ENCODE assay signal across 8 mouse cellular contexts in genomic region chr6:113392387-113393071, GRCm38 (mm10). TPM values are rescaled to one million over a fixed set of nuclear protein-coding genes. Genes with fewer than 3 reads are reported as not detected.
DNase-seq lines count a peak whose midpoint lies in the region; ATAC-seq and TF ChIP-seq lines count a peak whose summit lies in the region.

No protein-coding gene starts in this region.

- H3K9ac ChIP-seq in forebrain, embryonic 13.5 days, result peak overlapping the region; percentile 74
- peak overlapping the region; percentile 57 for H3K9ac ChIP-seq in lung, embryonic 14.5 days

- intact Hi-C loops in heart, postnatal 36 days (cut with DNase I), result no loop called here

- peak overlapping the region; percentile 85 for H3K4me2 ChIP-seq in forebrain, embryonic 13.5 days
- peak overlapping the region; percentile 88 for H3K4me2 ChIP-seq in lung, embryonic 14.5 days

- H3K4me1 ChIP-seq in forebrain, embryonic 13.5 days, result peaks cover 20% of the 10 kb centered on the region
- H3K4me1 ChIP-seq in lung, embryonic 14.5 days (ENCODE audit: insufficient read depth), result no peaks in the 10 kb centered on the region

- H3K36me3 ChIP-seq in forebrain, embryonic 13.5 days (ENCODE audit: poor library complexity, severe bottlenecking), result peaks cover 47% of the 10 kb centered on the region
- peaks cover 40% of the 10 kb centered on the region for H3K36me3 ChIP-seq in lung, embryonic 14.5 days (ENCODE audit: insufficient read depth)

- peak; percentile 92 for ATAC-seq in forebrain, embryonic 13.5 days
- ATAC-seq in lung, embryonic 14.5 days (ENCODE audit: insufficient read depth), result peak; percentile 90

- DNase-seq in urinary bladder, adult 18-20 months (ENCODE audit: low spot score in 2 of 2), result peak; percentile 13 to 31
- no peak for DNase-seq in urinary bladder, postnatal 10 days (ENCODE audit: low spot score)
- peak; percentile 39 to 53 for DNase-seq in heart, postnatal 36 days
- DNase-seq in layer of hippocampus, adult 8-10 months (ENCODE audit: low spot score in 2 of 2), result peak; percentile 41 to 51
- DNase-seq in lung, embryonic 14.5 days, result peak; percentile 73
- peak; percentile 53 for DNase-seq in ovary, adult 18-20 months (ENCODE audit: low spot score)
- no peak for DNase-seq in thymus, postnatal 14 days

- peak overlapping the region; percentile 48 for H3K4me3 ChIP-seq in forebrain, embryonic 13.5 days
- peak overlapping the region; percentile 47 for H3K4me3 ChIP-seq in lung, embryonic 14.5 days (ENCODE audit: low read depth, low read length)

- under 1% methylated on average over 45 of the region's 51 CpGs for WGBS in forebrain, embryonic 13.5 days
- 1% methylated on average over 51 of the region's 51 CpGs for WGBS in lung, embryonic 14.5 days

- peak overlapping the region; percentile 52 for H3K27ac ChIP-seq in forebrain, embryonic 13.5 days
- peak overlapping the region; percentile 4; the same call in 1 of the 2 replicates for H3K27ac ChIP-seq in lung, embryonic 14.5 days (ENCODE audit: low read depth)

- H3K9me3 ChIP-seq in forebrain, embryonic 13.5 days (replicated peaks), result 0 out of 2 replicates have a peak, but pooled peaks cover 4% of the 10 kb centered on the region
- no peaks in the 10 kb centered on the region for H3K9me3 ChIP-seq in lung, embryonic 14.5 days (ENCODE audit: low read depth, low read length)

- no peaks in the 10 kb centered on the region for H3K27me3 ChIP-seq in forebrain, embryonic 13.5 days
- H3K27me3 ChIP-seq in lung, embryonic 14.5 days (ENCODE audit: insufficient read depth, low read length), result no peaks in the 10 kb centered on the region

- TF ChIP-seq CTCF in lung, embryonic 14.5 days (IDR thresholded peaks at IDR 0.05; ENCODE audit: low read depth), result no peak

RNA-seq across cellular contexts. Expression of gene Ttll3, which starts 3.5 kb away (rescaled TPM):
- 6.7 and 7.6 TPM in 2 replicates for polyA plus RNA-seq in forebrain, embryonic 13.5 days (2015; fragmentation: Nextera tagmentation; extraction: Ambion mirVana)
- 1 to 10 TPM in 1 of 2 experiments, under 1 TPM in 1; 0.67 to 1.5 TPM for total RNA-seq in heart, postnatal 36 days (2021)
- 10 to 100 TPM; 17.2 to 21.6 (median 19.6) TPM for total RNA-seq in layer of hippocampus, adult 8-10 months (2022)
- polyA plus RNA-seq in lung, embryonic 14.5 days (2014; fragmentation: Nextera tagmentation; extraction: Ambion mirVana), result 2.2 and 2.5 TPM in 2 replicates

RNA-seq across cellular contexts. Expression of gene Arpc4, which starts 14.6 kb away (rescaled TPM):
- 368 and 377 TPM in 2 replicates for polyA plus RNA-seq in forebrain, embryonic 13.5 days (2015; fragmentation: Nextera tagmentation; extraction: Ambion mirVana)
- total RNA-seq in heart, postnatal 36 days (2021), result 10 to 100 TPM; 69.5 to 73.0 TPM
- total RNA-seq in layer of hippocampus, adult 8-10 months (2022), result 100 to 1,000 TPM; 282 to 324 (median 303) TPM
- polyA plus RNA-seq in lung, embryonic 14.5 days (2014; fragmentation: Nextera tagmentation; extraction: Ambion mirVana), result 211 and 214 TPM in 2 replicates

RNA-seq across cellular contexts. Expression of gene Tada3, which starts 14.8 kb away (rescaled TPM):
- polyA plus RNA-seq in forebrain, embryonic 13.5 days (2015; fragmentation: Nextera tagmentation; extraction: Ambion mirVana), result 65.4 and 70.6 TPM in 2 replicates
- 10 to 100 TPM; 23.6 to 24.4 TPM for total RNA-seq in heart, postnatal 36 days (2021)
- total RNA-seq in layer of hippocampus, adult 8-10 months (2022), result 10 to 100 TPM; 43.4 to 49.8 (median 47.7) TPM
- 45.9 and 49.4 TPM in 2 replicates for polyA plus RNA-seq in lung, embryonic 14.5 days (2014; fragmentation: Nextera tagmentation; extraction: Ambion mirVana)

RNA-seq across cellular contexts. Expression of gene Rpusd3, which starts 26.6 kb away (rescaled TPM):
- 20.8 and 24.4 TPM in 2 replicates for polyA plus RNA-seq in forebrain, embryonic 13.5 days (2015; fragmentation: Nextera tagmentation; extraction: Ambion mirVana)
- total RNA-seq in heart, postnatal 36 days (2021), result 10 to 100 TPM in 1 of 2 experiments, 1 to 10 TPM in 1; 9.9 to 11.6 TPM
- total RNA-seq in layer of hippocampus, adult 8-10 months (2022), result 10 to 100 TPM; 27.4 to 39.1 (median 35.2) TPM
- polyA plus RNA-seq in lung, embryonic 14.5 days (2014; fragmentation: Nextera tagmentation; extraction: Ambion mirVana), result 15.7 and 18.8 TPM in 2 replicates

RNA-seq across cellular contexts. Expression of gene Cidec, which starts 43.0 kb away (rescaled TPM):
- polyA plus RNA-seq in forebrain, embryonic 13.5 days (2015; fragmentation: Nextera tagmentation; extraction: Ambion mirVana), result not detected in 2 replicates
- total RNA-seq in heart, postnatal 36 days (2021), result 10 to 100 TPM in 1 of 2 experiments, 1 to 10 TPM in 1; 2.5 to 14.0 TPM
- total RNA-seq in layer of hippocampus, adult 8-10 months (2022), result not detected
- not detected in 2 replicates for polyA plus RNA-seq in lung, embryonic 14.5 days (2014; fragmentation: Nextera tagmentation; extraction: Ambion mirVana)

Comparison
In these comparisons a context has a peak if more than half of its experiments do, and no peak if none do; other contexts are left out.
1. DNase-seq: peak in urinary bladder, adult 18-20 months (2 of 2), heart, postnatal 36 days (2 of 2), layer of hippocampus, adult 8-10 months (2 of 2), lung, embryonic 14.5 days (single experiment) and ovary, adult 18-20 months (single experiment); none in urinary bladder, postnatal 10 days (single experiment) and thymus, postnatal 14 days (single experiment).
2. RNA of gene Ttll3, which starts 3.5 kb away (total RNA-seq): 17.2 to 21.6 TPM in layer of hippocampus, adult 8-10 months; 0.67 to 1.5 TPM in heart, postnatal 36 days; every median in the first group is over 4 times any median in the second.